8 mouse cellular contexts compared by ENCODE assay signal in the genomic region with DNA sequence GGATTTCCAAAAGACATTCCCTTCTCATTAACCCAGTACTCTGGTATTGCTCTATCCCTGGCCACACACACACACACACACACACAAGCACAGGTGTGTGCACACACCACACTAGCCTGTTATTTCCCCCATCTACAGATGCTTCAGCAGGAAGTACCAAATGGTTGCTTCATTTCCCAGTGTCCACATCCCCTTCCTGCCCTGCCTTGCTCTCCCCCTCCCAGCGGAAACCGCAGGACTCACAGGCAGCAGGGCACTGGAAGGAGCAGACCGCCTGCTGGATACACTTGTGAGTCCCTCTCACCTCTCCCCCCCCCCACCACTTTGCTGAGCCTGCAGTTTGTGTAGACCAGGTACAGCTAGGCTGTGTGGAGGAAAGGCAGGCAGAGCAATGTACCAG. TPM values are rescaled to one million over a fixed set of nuclear protein-coding genes. Genes with fewer than 3 reads are reported as not detected.
DNase-seq lines count a peak whose midpoint lies in the region; ATAC-seq and TF ChIP-seq lines count a peak whose summit lies in the region.

No protein-coding gene starts in this region.

- H3K9me3 ChIP-seq in liver, embryonic 13.5 days (replicated peaks), result no peaks in the 10 kb centered on the region
- no peaks in the 10 kb centered on the region for H3K9me3 ChIP-seq in forebrain, embryonic 16.5 days (ENCODE audit: control insufficient read depth, low read length)

- DNase-seq in 416B (ENCODE audit: low read depth), result peak; percentile 95
- peak; percentile 40 to 52 for DNase-seq in CD8-positive naive resting alpha-beta T cell, adult 2 months (ENCODE audit: low read depth in 2 of 2, low spot score in 2 of 2)
- peak; percentile 64 for DNase-seq in heart, postnatal 25 days (ENCODE audit: low spot score)
- no peak for DNase-seq in liver, embryonic 13.5 days
- no peak for DNase-seq in urinary bladder, adult 2 months (ENCODE audit: low spot score)
- no peak for DNase-seq in right cerebral cortex, postnatal 25 days

- no peak overlapping the region for H3K9ac ChIP-seq in liver, embryonic 13.5 days
- no peak overlapping the region for H3K9ac ChIP-seq in forebrain, embryonic 16.5 days (replicated peaks; ENCODE audit: low read depth, low read length)

- H3K4me1 ChIP-seq in liver, embryonic 13.5 days (replicated peaks), result peaks cover 22% of the 10 kb centered on the region
- H3K4me1 ChIP-seq in olfactory bulb, adult 2 months (ENCODE audit: control insufficient read depth, insufficient read depth, low read length), result peaks cover 5% of the 10 kb centered on the region
- H3K4me1 ChIP-seq in forebrain, embryonic 16.5 days (replicated peaks; ENCODE audit: control insufficient read depth, insufficient read depth, low read length), result no peaks in the 10 kb centered on the region

- intact Hi-C loops in heart, postnatal 25 days (cut with DNase I), result no loop called here

- no peaks in the 10 kb centered on the region for H3K36me3 ChIP-seq in liver, embryonic 13.5 days
- no peaks in the 10 kb centered on the region for H3K36me3 ChIP-seq in forebrain, embryonic 16.5 days (ENCODE audit: control insufficient read depth, insufficient read depth)

- no peak overlapping the region for H3K27ac ChIP-seq in liver, embryonic 13.5 days
- 0 out of 2 replicates have a peak overlapping the region, but pooled peaks have one; percentile 15 for H3K27ac ChIP-seq in olfactory bulb, adult 2 months (ENCODE audit: insufficient read depth, low read depth, low read length)
- H3K27ac ChIP-seq in forebrain, embryonic 16.5 days (ENCODE audit: low read length), result no peak overlapping the region

- no peak overlapping the region for H3K4me3 ChIP-seq in liver, embryonic 13.5 days (replicated peaks)
- no peak overlapping the region for H3K4me3 ChIP-seq in olfactory bulb, adult 2 months (ENCODE audit: insufficient read depth, low read depth, low read length)
- no peak overlapping the region for H3K4me3 ChIP-seq in forebrain, embryonic 16.5 days (replicated peaks; ENCODE audit: low read length)

- no peak for TF ChIP-seq CTCF in olfactory bulb, adult 2 months (IDR thresholded peaks at IDR 0.05; ENCODE audit: insufficient read depth, low read depth, low read length)

- no peak overlapping the region for H3K4me2 ChIP-seq in liver, embryonic 13.5 days
- H3K4me2 ChIP-seq in forebrain, embryonic 16.5 days (ENCODE audit: low read length), result no peak overlapping the region

- ATAC-seq in liver, embryonic 13.5 days (ENCODE audit: low read depth), result peak; percentile 54; the same call in 1 of the 2 replicates
- no peak for ATAC-seq in forebrain, embryonic 16.5 days

- no peaks in the 10 kb centered on the region for H3K27me3 ChIP-seq in liver, embryonic 13.5 days
- no peaks in the 10 kb centered on the region for H3K27me3 ChIP-seq in forebrain, embryonic 16.5 days (replicated peaks; ENCODE audit: control insufficient read depth, insufficient read depth, low read length)

- 2% methylated on average over 3 of the region's 3 CpGs for WGBS in liver, embryonic 13.5 days (ENCODE audit: insufficient replicate concordance)
- WGBS in olfactory bulb, adult 2 months, result 63% methylated on average over 3 of the region's 3 CpGs
- 27% methylated on average over 3 of the region's 3 CpGs for WGBS in forebrain, embryonic 16.5 days

- no peak for TF ChIP-seq POLR2A in olfactory bulb, adult 2 months (IDR thresholded peaks at IDR 0.05; ENCODE audit: insufficient read depth, low read depth, low read length)

RNA-seq across cellular contexts. Expression of gene Rcsd1, which starts 18.0 kb away (rescaled TPM):
- total RNA-seq in heart, postnatal 25 days (2021), result 10 to 100 TPM; 79.6 to 81.5 TPM
- polyA plus RNA-seq in liver, embryonic 13.5 days (2015; fragmentation: Nextera tagmentation; extraction: Ambion mirVana), result 7.5 and 8.3 TPM in 2 replicates
- 138 and 395 TPM in 2 replicates for polyA plus RNA-seq in olfactory bulb, adult 2 months (2012; ENCODE audit: insufficient read depth, insufficient read length, low replicate concordance, missing spikeins)
- 13.2 and 16.6 TPM in 2 replicates for polyA plus RNA-seq in urinary bladder, adult 2 months (2012; rRNA removed)
- polyA plus RNA-seq in forebrain, embryonic 16.5 days (2015; fragmentation: Nextera tagmentation; extraction: Ambion mirVana), result 8.3 and 9.9 TPM in 2 replicates

RNA-seq across cellular contexts. Expression of gene Mpzl1, which starts 57.2 kb away (rescaled TPM):
- 10 to 100 TPM; 20.8 to 20.9 TPM for total RNA-seq in heart, postnatal 25 days (2021)
- polyA plus RNA-seq in liver, embryonic 13.5 days (2015; fragmentation: Nextera tagmentation; extraction: Ambion mirVana), result 31.9 and 36.0 TPM in 2 replicates
- polyA plus RNA-seq in olfactory bulb, adult 2 months (2012; ENCODE audit: insufficient read depth, insufficient read length, low replicate concordance, missing spikeins), result not detected in 2 replicates
- 77.7 and 84.2 TPM in 2 replicates for polyA plus RNA-seq in urinary bladder, adult 2 months (2012; rRNA removed)
- polyA plus RNA-seq in forebrain, embryonic 16.5 days (2015; fragmentation: Nextera tagmentation; extraction: Ambion mirVana), result 138 and 145 TPM in 2 replicates

Comparison
In these comparisons a context has a peak if more than half of its experiments do, and no peak if none do; other contexts are left out.
1. DNase-seq: peak in 416B (single experiment), CD8-positive naive resting alpha-beta T cell, adult 2 months (2 of 2) and heart, postnatal 25 days (single experiment); none in liver, embryonic 13.5 days (single experiment), urinary bladder, adult 2 months (single experiment) and right cerebral cortex, postnatal 25 days (single experiment).
2. RNA of gene Mpzl1, which starts 57.2 kb away (polyA plus RNA-seq): 138 to 145 TPM in forebrain, embryonic 16.5 days, 77.7 to 84.2 TPM in urinary bladder, adult 2 months and 31.9 to 36.0 TPM in liver, embryonic 13.5 days; not detected in olfactory bulb, adult 2 months; every median in the first group is over 10 times any median in the second.